Mouse (Mus musculus): ENCODE data around the gene Hivep1.

- TF ChIP-seq ZNF384 (IDR thresholded peaks at IDR 0.05; ENCODE audit: low read depth, low read length) = no peak
- no peak for TF ChIP-seq CHD2 (IDR thresholded peaks at IDR 0.05; ENCODE audit: low read depth, low read length)
- TF ChIP-seq HCFC1 (IDR thresholded peaks at IDR 0.05; ENCODE audit: borderline replicate concordance, insufficient read depth, low read length) = no peak
Observed at GRCm38 (mm10) chr13:42228849-42229248, 177.0 kb downstream of the Hivep1 start.

Measured in ES-E14 (cell line).